Mouse (Mus musculus): Measurements from ENCODE around the gene Aldh3b2.

- TF ChIP-seq CTCF (IDR thresholded peaks at IDR 0.05; ENCODE audit: borderline replicate concordance, insufficient read depth, low read depth, low read length) (no peak), POLR2A (IDR thresholded peaks at IDR 0.05; ENCODE audit: borderline replicate concordance, insufficient read depth, low read length) (no peak)
These were observed 32.2 kb downstream of the Aldh3b2 start for GRCm38 (mm10) chr19:4004331-4004730.

Data from cerebellum, adult 2 months (tissue).